8 mouse cellular contexts compared by ENCODE assay signal in the genomic region with DNA sequence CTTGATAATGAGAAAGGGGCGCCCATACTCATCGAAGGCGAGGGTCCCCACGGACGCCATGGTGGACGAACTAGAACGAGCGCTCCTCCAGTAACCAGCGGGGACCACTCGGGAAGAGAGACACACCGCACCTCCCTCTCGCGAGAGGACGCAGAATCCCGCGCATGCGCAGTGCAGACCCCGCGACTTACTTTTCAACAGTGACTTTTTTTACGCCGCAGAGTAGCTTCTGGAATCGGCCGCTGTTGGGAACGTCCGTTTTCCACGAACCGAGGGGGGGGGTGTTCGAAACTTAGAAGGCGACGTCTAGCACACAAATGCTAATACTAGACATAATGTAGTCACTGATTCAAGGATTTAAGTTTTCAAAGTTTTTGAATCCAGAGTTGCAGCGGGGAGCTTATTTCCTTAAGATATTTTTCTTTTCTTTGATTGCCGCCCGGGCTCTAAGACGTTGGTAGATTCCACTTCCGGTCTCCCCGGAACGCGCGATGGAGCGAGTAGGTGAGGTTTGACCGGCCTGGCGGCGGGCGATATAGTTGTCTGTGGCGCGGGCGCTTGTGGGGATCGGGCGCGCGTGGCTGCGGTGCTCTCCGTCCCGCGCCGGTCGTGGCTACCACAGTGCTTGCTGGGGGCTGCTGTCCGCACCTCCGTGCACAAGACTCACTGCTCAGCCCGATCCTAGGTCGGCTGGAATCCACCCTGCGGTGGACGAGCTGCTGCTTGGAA. TPM values are rescaled to one million over a fixed set of nuclear protein-coding genes. Genes with fewer than 3 reads are reported as not detected.
DNase-seq lines count a peak whose midpoint lies in the region; ATAC-seq lines count a peak whose summit lies in the region.

A gene (minus strand): TSS at position 159 of the 729 bp plus-strand sequence.
A gene (plus strand): TSS at position 207 of the 729 bp plus-strand sequence.

- H3K27ac ChIP-seq in hindbrain, embryonic 15.5 days (replicated peaks), result peak within 1 kb of the TSS; percentile 97

- ATAC-seq in hindbrain, embryonic 15.5 days (ENCODE audit: low FRiP score, low read depth), result peak; percentile 90

- H3K4me2 ChIP-seq in hindbrain, embryonic 15.5 days, result peak within 1 kb of the TSS; percentile 98

- no peaks in the 10 kb centered on the region for H3K27me3 ChIP-seq in hindbrain, embryonic 15.5 days

- under 1% methylated on average over 63 of the region's 63 CpGs for WGBS in hindbrain, embryonic 15.5 days

- DNase-seq in T-cell, adult 2 months (ENCODE audit: low spot score), result peak; percentile 97
- peak; percentile 97 to 99 for DNase-seq in cerebellum, postnatal 36 days
- DNase-seq in frontal cortex, postnatal 36 days (ENCODE audit: low spot score in 2 of 2), result peak; percentile 99
- DNase-seq in left cerebral cortex, adult 11 months (ENCODE audit: low spot score), result peak; percentile 96
- DNase-seq in lung, postnatal 4 days, result peak; percentile 99 to 100
- peak; percentile 96 for DNase-seq in retina, postnatal 7 days (ENCODE audit: low read depth, low spot score)
- DNase-seq in urinary bladder, adult 2 months (ENCODE audit: low spot score), result peak; percentile 100

- H3K36me3 ChIP-seq in hindbrain, embryonic 15.5 days, result peaks cover 9% of the 10 kb centered on the region

- peaks cover 31% of the 10 kb centered on the region for H3K4me1 ChIP-seq in hindbrain, embryonic 15.5 days (replicated peaks)

- peak within 1 kb of the TSS; percentile 92 for H3K9ac ChIP-seq in hindbrain, embryonic 15.5 days

- H3K4me3 ChIP-seq in hindbrain, embryonic 15.5 days, result peak within 1 kb of the TSS; percentile 94

- no peaks in the 10 kb centered on the region for H3K9me3 ChIP-seq in hindbrain, embryonic 15.5 days

RNA-seq across cellular contexts. Expression of the first gene that starts in this region (rescaled TPM):
- 473 and 479 TPM in 2 replicates for polyA plus RNA-seq in hindbrain, embryonic 15.5 days (2015; fragmentation: Nextera tagmentation; extraction: Ambion mirVana)
- polyA plus RNA-seq in urinary bladder, adult 2 months (2012; rRNA removed), result 207 and 215 TPM in 2 replicates

RNA-seq across cellular contexts. Expression of the second gene that starts in this region (rescaled TPM):
- polyA plus RNA-seq in hindbrain, embryonic 15.5 days (2015; fragmentation: Nextera tagmentation; extraction: Ambion mirVana), result 9.7 and 10.0 TPM in 2 replicates
- 17.9 and 20.8 TPM in 2 replicates for polyA plus RNA-seq in urinary bladder, adult 2 months (2012; rRNA removed)

Comparison
In these comparisons a context has a peak if more than half of its experiments do, and no peak if none do; other contexts are left out.
1. Peak in every context shown above with its lines: DNase-seq, ATAC-seq, H3K4me3 ChIP-seq and H3K27ac ChIP-seq.